Mouse (Mus musculus): ENCODE measurements around the gene Hck. TPM values are rescaled to one million over a fixed set of nuclear protein-coding genes. Genes with fewer than 3 reads are reported as not detected.
A peak's percentile ranks its signal among the peaks of the same experiment; 100 is the strongest.

The Hck gene
- polyA plus RNA-seq, 1 experiment from 2014 or later: 5.1 TPM

DNA sequence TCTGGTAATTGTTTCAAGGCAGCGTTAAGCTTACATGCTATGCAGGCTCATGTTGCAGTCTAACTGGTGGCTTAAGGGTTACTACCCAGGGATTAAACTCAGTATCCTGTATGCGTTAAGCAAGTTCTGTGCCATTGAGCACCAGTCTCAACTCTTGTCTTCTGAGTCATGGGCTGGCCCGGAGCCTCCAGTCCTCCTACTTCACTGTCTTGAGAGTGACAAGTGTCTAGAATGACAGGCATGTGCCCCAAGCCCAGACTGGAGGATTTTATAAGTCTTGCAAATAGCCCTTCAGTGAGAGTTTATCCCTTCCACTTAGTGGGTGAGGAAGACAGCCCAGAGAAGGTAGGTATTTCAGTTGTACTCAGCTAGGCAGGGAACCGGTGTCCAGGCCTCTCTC is 27.9 kb downstream of the Hck start:
- 75% methylated on average over 4 of the region's 4 CpGs for WGBS

DNA sequence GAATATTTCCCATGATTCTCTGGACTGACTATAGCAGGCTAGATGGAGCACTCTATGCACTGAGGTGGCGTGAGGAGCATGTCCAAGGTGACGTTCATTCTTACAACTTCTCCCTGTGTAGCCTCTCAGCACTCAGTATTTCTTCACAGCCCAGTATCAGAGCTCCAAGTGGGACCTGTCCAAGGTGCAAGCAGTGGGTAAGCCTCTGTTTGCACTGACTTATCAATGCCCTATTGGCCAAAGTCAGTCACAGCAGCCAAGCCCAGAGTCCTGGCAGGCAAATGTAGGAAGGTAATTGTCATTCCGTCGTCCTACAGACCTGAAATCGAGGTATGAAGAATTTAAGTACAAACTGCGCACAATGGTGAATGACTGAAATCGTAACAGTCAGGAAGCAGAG is 30.9 kb downstream of the Hck start:
- no peak overlapping the region for H3K9ac ChIP-seq (ENCODE audit: low read depth, low read length)
- H3K4me1 ChIP-seq (replicated peaks; ENCODE audit: control insufficient read depth, insufficient read depth, low read length): no peaks in the 10 kb centered on the region
- DNase-seq (ENCODE audit: low spot score) (no peak), ATAC-seq (replicated peaks; ENCODE audit: low FRiP score) (no peak)
- 74% methylated on average over 7 of the region's 7 CpGs for WGBS
- no peaks in the 10 kb centered on the region for H3K9me3 ChIP-seq (ENCODE audit: control insufficient read depth, low read length)
- H3K4me3 ChIP-seq (ENCODE audit: low read depth, low read length): no peak overlapping the region
- H3K36me3 ChIP-seq (ENCODE audit: control insufficient read depth, insufficient read depth, low read length): no peaks in the 10 kb centered on the region
- peaks cover 4% of the 10 kb centered on the region; the same call in 1 of the 2 replicates for H3K27me3 ChIP-seq (replicated peaks; ENCODE audit: control insufficient read depth, insufficient read depth, low read length)
- no peak overlapping the region for H3K27ac ChIP-seq (ENCODE audit: low read depth, low read length)
- H3K4me2 ChIP-seq: no peak overlapping the region

More for the DNA sequence above, 27.9 kb downstream of the Hck start:
- H3K27me3 ChIP-seq (replicated peaks; ENCODE audit: control insufficient read depth, insufficient read depth, low read length): no peaks in the 10 kb centered on the region
- H3K4me2 ChIP-seq: no peak overlapping the region
- DNase-seq (ENCODE audit: low spot score) (no peak), ATAC-seq (replicated peaks; ENCODE audit: low FRiP score) (no peak)
- no peaks in the 10 kb centered on the region for H3K36me3 ChIP-seq (ENCODE audit: control insufficient read depth, insufficient read depth, low read length)
- no peak overlapping the region for H3K4me3 ChIP-seq (ENCODE audit: low read depth, low read length)
- no peak overlapping the region for H3K27ac ChIP-seq (ENCODE audit: low read depth, low read length)
- no peak overlapping the region for H3K9ac ChIP-seq (ENCODE audit: low read depth, low read length)
- H3K9me3 ChIP-seq (ENCODE audit: control insufficient read depth, low read length): no peaks in the 10 kb centered on the region
- H3K4me1 ChIP-seq (replicated peaks; ENCODE audit: control insufficient read depth, insufficient read depth, low read length): no peaks in the 10 kb centered on the region

DNA sequence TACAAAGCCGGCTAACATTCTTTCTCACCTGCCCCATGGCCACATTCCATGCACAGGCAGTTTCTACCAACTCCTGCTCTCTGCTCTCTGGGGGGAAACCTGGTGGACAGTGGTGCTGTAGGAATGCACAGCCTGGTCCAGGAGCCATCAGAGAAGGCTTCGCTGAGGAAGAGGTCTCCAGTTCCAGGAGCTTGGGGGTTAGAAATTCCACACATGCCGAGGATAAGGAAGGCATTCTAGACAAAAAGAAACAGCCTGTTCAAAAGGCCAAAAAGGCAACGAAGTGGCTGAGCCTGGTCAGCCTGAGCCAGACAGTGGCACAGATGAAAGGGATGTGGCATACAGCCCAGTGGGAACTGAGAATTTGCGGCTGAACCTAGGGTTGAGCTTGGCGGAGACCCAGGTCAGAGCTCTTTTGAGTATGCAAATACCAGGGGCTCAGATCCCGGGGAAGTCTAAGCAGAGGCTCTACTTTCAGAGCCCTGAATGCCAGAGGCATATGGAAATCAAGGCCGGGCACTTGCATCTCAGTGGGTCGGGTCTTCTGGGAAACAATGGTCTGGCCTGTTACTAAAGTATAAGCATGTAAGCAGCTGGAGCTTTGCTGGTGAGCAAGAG is 31.8 kb downstream of the Hck start:
- Histone ChIP-seq H3K27me3 (replicated peaks; ENCODE audit: control insufficient read depth, insufficient read depth, low read length) (peaks cover 4% of the 10 kb centered on the region; the same call in 1 of the 2 replicates), H3K4me2 (no peak overlapping the region), H3K4me1 (replicated peaks; ENCODE audit: control insufficient read depth, insufficient read depth, low read length) (no peaks in the 10 kb centered on the region), H3K4me3 (ENCODE audit: low read depth, low read length) (no peak overlapping the region), H3K9me3 (ENCODE audit: control insufficient read depth, low read length) (no peaks in the 10 kb centered on the region), H3K9ac (ENCODE audit: low read depth, low read length) (no peak overlapping the region), H3K27ac (ENCODE audit: low read depth, low read length) (no peak overlapping the region), H3K36me3 (ENCODE audit: control insufficient read depth, insufficient read depth, low read length) (no peaks in the 10 kb centered on the region)
- ATAC-seq (replicated peaks; ENCODE audit: low FRiP score) (no peak), DNase-seq (ENCODE audit: low spot score) (no peak)
- WGBS: 38% methylated on average over 9 of the region's 9 CpGs

DNA sequence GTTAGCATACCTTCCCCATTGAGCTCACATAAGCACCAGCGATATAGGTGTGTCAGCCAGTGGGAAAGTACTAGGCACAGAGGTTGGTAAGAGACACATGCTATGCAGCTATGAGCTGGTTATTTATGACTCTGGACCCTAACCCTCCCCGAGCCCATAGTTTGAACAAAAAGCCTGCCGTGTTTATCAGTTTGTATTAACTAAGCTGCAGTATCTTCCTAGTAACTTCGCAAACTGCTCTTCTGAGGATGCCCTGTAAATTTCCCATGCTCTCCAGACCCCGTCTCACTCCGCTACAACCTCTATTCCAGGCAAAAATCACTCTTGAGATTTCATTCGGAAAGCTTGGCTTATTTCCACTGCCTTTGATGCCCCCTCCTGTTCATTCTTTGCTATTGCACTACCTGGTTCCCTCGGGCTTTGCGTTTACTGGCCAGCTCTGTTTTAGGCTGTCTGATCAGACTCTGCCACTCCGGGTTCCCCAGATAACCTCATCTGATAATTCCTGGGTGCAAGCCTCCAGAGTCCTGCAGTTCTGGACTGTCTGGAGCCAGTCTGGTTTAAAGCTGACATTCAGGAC is 34.4 kb downstream of the Hck start:
- DNase-seq (ENCODE audit: low spot score) (no peak), ATAC-seq (replicated peaks; ENCODE audit: low FRiP score) (no peak)
- no peak overlapping the region for H3K4me3 ChIP-seq (ENCODE audit: low read depth, low read length)
- H3K4me1 ChIP-seq (replicated peaks; ENCODE audit: control insufficient read depth, insufficient read depth, low read length): no peaks in the 10 kb centered on the region
- no peak overlapping the region for H3K4me2 ChIP-seq
- H3K27ac ChIP-seq (ENCODE audit: low read depth, low read length): no peak overlapping the region
- no peak overlapping the region for H3K9ac ChIP-seq (ENCODE audit: low read depth, low read length)
- no peaks in the 10 kb centered on the region for H3K36me3 ChIP-seq (ENCODE audit: control insufficient read depth, insufficient read depth, low read length)
- 31% methylated on average over 10 of the region's 10 CpGs for WGBS
- H3K9me3 ChIP-seq (ENCODE audit: control insufficient read depth, low read length): no peaks in the 10 kb centered on the region
- H3K27me3 ChIP-seq (replicated peaks; ENCODE audit: control insufficient read depth, insufficient read depth, low read length): peaks cover 4% of the 10 kb centered on the region; the same call in 1 of the 2 replicates

DNA sequence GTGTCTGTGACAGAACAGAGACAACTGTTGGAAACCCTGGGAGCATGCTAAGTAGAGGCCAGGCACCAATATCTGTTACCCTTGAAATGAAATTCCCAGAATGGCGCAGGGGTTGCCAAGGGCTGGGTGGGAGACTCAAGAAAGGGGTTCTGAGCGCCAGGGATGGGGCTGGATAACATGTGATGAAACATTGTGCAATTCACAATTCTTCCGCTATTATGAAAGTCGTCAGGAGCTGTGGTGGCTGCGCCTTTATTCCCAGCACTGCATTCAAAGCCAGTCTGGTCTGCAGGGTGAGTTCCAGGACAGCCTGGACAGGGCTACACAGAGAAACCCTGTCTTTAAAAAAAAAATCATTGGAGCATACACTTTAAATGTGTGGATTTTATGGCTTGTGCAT is 37.1 kb downstream of the Hck start:
- Histone ChIP-seq H3K27me3 (replicated peaks; ENCODE audit: control insufficient read depth, insufficient read depth, low read length) (peaks cover 4% of the 10 kb centered on the region; the same call in 1 of the 2 replicates), H3K4me1 (replicated peaks; ENCODE audit: control insufficient read depth, insufficient read depth, low read length) (no peaks in the 10 kb centered on the region), H3K9ac (ENCODE audit: low read depth, low read length) (no peak overlapping the region), H3K4me3 (ENCODE audit: low read depth, low read length) (no peak overlapping the region), H3K9me3 (ENCODE audit: control insufficient read depth, low read length) (no peaks in the 10 kb centered on the region), H3K27ac (ENCODE audit: low read depth, low read length) (no peak overlapping the region), H3K36me3 (ENCODE audit: control insufficient read depth, insufficient read depth, low read length) (no peaks in the 10 kb centered on the region), H3K4me2 (no peak overlapping the region)
- DNase-seq (ENCODE audit: low spot score) (no peak), ATAC-seq (replicated peaks; ENCODE audit: low FRiP score) (no peak)
- WGBS: 71% methylated on average over 5 of the region's 5 CpGs

DNA sequence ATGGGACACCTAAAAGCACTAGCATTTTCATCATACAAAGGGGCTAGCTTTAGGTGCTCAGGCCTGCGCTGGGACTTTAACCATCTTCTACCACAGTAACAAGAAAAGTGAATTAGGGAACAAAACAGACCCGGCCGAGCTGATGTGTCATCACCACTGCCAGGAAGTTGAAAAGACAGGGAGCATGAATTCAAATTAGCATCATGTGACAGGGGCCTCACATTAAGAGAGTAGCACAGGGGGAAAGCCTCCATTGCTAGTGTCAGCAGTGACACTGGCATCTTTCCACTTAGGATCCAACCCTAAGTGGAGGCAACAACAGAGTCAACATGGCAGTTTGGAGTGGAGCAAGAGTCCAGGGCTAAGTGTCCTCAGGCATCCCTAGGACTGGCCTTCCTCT is 39.0 kb downstream of the Hck start:
- Histone ChIP-seq H3K27me3 (replicated peaks; ENCODE audit: control insufficient read depth, insufficient read depth, low read length) (peaks cover 13% of the 10 kb centered on the region), H3K4me3 (ENCODE audit: low read depth, low read length) (no peak overlapping the region), H3K4me1 (replicated peaks; ENCODE audit: control insufficient read depth, insufficient read depth, low read length) (no peaks in the 10 kb centered on the region), H3K4me2 (no peak overlapping the region), H3K27ac (ENCODE audit: low read depth, low read length) (no peak overlapping the region), H3K9ac (ENCODE audit: low read depth, low read length) (no peak overlapping the region), H3K36me3 (ENCODE audit: control insufficient read depth, insufficient read depth, low read length) (no peaks in the 10 kb centered on the region), H3K9me3 (ENCODE audit: control insufficient read depth, low read length) (no peaks in the 10 kb centered on the region)
- no peak for ATAC-seq (replicated peaks; ENCODE audit: low FRiP score)
- no peak for DNase-seq (ENCODE audit: low spot score)
- WGBS: 75% methylated on average over 3 of the region's 3 CpGs

DNA sequence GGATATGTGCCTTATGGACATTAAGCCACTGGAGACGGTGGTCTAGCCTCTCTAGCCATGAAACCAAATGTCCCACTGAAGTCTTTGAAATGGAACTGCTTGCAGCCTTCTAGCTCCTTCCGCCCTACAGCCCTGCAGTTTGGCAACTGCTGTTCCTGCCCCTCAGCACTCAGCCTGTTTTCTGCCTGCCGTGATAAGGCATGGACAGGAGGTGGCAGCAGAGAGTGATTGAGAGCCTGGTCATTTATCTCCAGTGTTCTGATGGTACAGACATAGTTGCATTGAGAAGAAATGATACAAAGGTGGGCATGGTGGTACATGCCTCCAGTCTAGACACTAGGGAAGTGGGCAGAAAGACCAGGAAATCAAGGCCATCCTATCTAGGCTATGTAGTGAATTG is 39.4 kb downstream of the Hck start:
- no peak overlapping the region for H3K4me3 ChIP-seq (ENCODE audit: low read depth, low read length)
- H3K9me3 ChIP-seq (ENCODE audit: control insufficient read depth, low read length): no peaks in the 10 kb centered on the region
- 18% methylated on average over 3 of the region's 3 CpGs for WGBS
- no peak overlapping the region for H3K9ac ChIP-seq (ENCODE audit: low read depth, low read length)
- H3K27ac ChIP-seq (ENCODE audit: low read depth, low read length): no peak overlapping the region
- no peaks in the 10 kb centered on the region for H3K36me3 ChIP-seq (ENCODE audit: control insufficient read depth, insufficient read depth, low read length)
- ATAC-seq (replicated peaks; ENCODE audit: low FRiP score) (peak; percentile 34; the same call in 1 of the 2 replicates), DNase-seq (ENCODE audit: low spot score) (peak; percentile 52)
- H3K4me2 ChIP-seq: no peak overlapping the region
- no peaks in the 10 kb centered on the region for H3K4me1 ChIP-seq (replicated peaks; ENCODE audit: control insufficient read depth, insufficient read depth, low read length)
- H3K27me3 ChIP-seq (replicated peaks; ENCODE audit: control insufficient read depth, insufficient read depth, low read length): peaks cover 10% of the 10 kb centered on the region

DNA sequence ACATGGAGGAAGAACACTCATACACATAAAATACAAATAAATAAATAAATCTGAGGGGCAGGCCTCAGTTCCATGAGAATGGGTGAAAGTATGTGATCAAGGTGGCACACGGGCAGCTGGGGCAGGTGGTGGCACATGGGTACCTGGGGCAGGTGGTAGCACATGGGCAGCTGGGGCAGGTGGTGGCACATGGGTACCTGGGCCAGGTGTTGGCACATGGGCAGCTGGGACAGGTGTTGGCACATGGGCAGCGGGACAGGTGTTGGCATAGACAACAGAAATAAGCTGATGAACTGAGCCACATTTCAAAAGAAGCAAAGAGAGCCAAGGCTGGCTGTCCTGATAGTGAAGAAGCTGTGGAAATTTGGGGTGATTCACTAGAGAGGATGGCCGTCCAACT is 41.5 kb downstream of the Hck start:
- no peaks in the 10 kb centered on the region for H3K36me3 ChIP-seq (ENCODE audit: control insufficient read depth, insufficient read depth, low read length)
- peaks cover 10% of the 10 kb centered on the region for H3K27me3 ChIP-seq (replicated peaks; ENCODE audit: control insufficient read depth, insufficient read depth, low read length)

DNA sequence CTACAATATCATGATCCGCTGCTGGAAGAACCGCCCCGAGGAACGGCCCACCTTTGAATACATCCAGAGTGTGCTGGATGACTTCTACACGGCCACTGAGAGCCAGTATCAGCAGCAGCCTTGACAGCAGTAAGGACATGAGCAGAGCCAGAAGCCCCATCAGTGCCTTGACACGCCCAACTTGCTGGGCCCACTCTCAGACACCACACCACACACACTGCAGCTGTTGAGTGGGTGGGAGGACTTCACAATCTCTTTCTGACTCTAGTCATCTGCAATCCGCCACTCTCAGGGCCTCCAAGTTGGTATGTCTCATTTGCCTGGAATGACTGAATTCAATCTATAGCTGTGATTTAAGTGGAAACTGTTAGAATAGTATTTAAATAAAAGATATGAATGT is 42.8 kb downstream of the Hck start:
- no peak overlapping the region for H3K9ac ChIP-seq (ENCODE audit: low read depth, low read length)
- peaks cover 10% of the 10 kb centered on the region for H3K27me3 ChIP-seq (replicated peaks; ENCODE audit: control insufficient read depth, insufficient read depth, low read length)
- no peak overlapping the region for H3K4me3 ChIP-seq (ENCODE audit: low read depth, low read length)
- DNase-seq (ENCODE audit: low spot score) (no peak), ATAC-seq (replicated peaks; ENCODE audit: low FRiP score) (no peak)
- WGBS: 66% methylated on average over 7 of the region's 7 CpGs
- H3K36me3 ChIP-seq (ENCODE audit: control insufficient read depth, insufficient read depth, low read length): no peaks in the 10 kb centered on the region
- no peaks in the 10 kb centered on the region for H3K9me3 ChIP-seq (ENCODE audit: control insufficient read depth, low read length)
- H3K4me2 ChIP-seq: no peak overlapping the region
- H3K27ac ChIP-seq (ENCODE audit: low read depth, low read length): no peak overlapping the region
- no peaks in the 10 kb centered on the region for H3K4me1 ChIP-seq (replicated peaks; ENCODE audit: control insufficient read depth, insufficient read depth, low read length)

More for the DNA sequence above, 41.5 kb downstream of the Hck start:
- ATAC-seq (replicated peaks; ENCODE audit: low FRiP score) (no peak), DNase-seq (ENCODE audit: low spot score) (no peak)
- H3K4me1 ChIP-seq (replicated peaks; ENCODE audit: control insufficient read depth, insufficient read depth, low read length): no peaks in the 10 kb centered on the region
- 78% methylated on average over 3 of the region's 3 CpGs for WGBS
- H3K4me2 ChIP-seq: no peak overlapping the region
- no peak overlapping the region for H3K9ac ChIP-seq (ENCODE audit: low read depth, low read length)
- H3K9me3 ChIP-seq (ENCODE audit: control insufficient read depth, low read length): no peaks in the 10 kb centered on the region
- H3K4me3 ChIP-seq (ENCODE audit: low read depth, low read length): no peak overlapping the region
- no peak overlapping the region for H3K27ac ChIP-seq (ENCODE audit: low read depth, low read length)
